Mouse (Mus musculus) testis, adult 2 months (tissue): ENCODE results near the gene Clca2.

ENCODE experiments used
- CTCF ChIP-seq: fragments of 200-500 bp; IDR thresholded peaks from 2 replicates; pipeline ENCODE4 v1.5.1; 2012; ENCODE audit warnings: low read depth, mild to moderate bottlenecking, inconsistent platforms, low read length, moderate library complexity; ENCODE audit not compliant: control insufficient read depth, insufficient read depth, insufficient replicate concordance
- POLR2A ChIP-seq: fragments of 200-500 bp; IDR thresholded peaks from 2 replicates; pipeline ENCODE4 v1.6.1; 2012; ENCODE audit warnings: low read depth, mild to moderate bottlenecking, inconsistent platforms, low read length, moderate library complexity; ENCODE audit not compliant: control insufficient read depth

DNA sequence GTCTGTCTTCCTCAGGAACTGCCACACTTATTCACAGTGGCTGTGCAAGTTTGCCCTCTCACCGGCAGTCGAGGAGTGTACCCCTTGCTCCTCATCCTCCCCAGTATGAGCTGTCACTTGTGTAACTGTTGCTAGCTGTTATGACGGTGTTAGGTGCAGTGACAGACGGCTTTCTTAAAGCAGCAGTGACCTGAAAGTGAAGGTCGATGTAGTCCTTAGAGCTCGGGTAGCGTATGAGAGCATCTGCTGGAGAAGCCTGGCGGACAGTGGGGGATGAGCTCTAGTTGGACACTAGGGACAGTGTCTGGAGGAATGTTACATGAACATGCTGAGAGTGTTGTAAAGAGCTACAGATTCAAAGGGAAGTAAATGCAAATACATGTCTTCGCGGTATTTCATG is 44.6 kb upstream of the Clca2 start:
- TF ChIP-seq CTCF (no peak), POLR2A (no peak)
